Mouse (Mus musculus) CH12.LX (cell line): ENCODE data around the gene Nkapd1. TPM values are rescaled to one million over a fixed set of nuclear protein-coding genes. Genes with fewer than 3 reads are reported as not detected.

Source experiments
- DNase-seq: peaks from one replicate; pipeline ENCODE4 v3.0.0-alpha.2; 2013; ENCODE audit errors: extremely low read depth
- H3K27ac ChIP-seq: 2 replicates; pipeline ENCODE4 v1.5.1; 2012; ENCODE audit warnings: low read depth, mild to moderate bottlenecking, control low read depth, moderate library complexity; ENCODE audit not compliant: insufficient read depth
- H3K27me3 ChIP-seq: replicated peaks from 2 replicates; pipeline ENCODE3; 2012; ENCODE audit warnings: inconsistent platforms
- H3K36me3 ChIP-seq, 2 experiments: replicated peaks in 1 of 2; 2 replicates each; pipeline versions ENCODE3 to v1.6.1; 2012; ENCODE audit warnings: inconsistent platforms in 1 of 2, low read length in 1 of 2, mild to moderate bottlenecking in 1 of 2, mixed read lengths in 1 of 2, moderate library complexity in 1 of 2; ENCODE audit not compliant: control insufficient read depth in 1 of 2, insufficient read depth in 1 of 2
- H3K4me1 ChIP-seq, 2 experiments: 2 replicates each; pipeline ENCODE4 v1.6.1; 2012; ENCODE audit warnings: inconsistent platforms in 1 of 2, moderate library complexity in 1 of 2; ENCODE audit not compliant: insufficient read depth in 2 of 2, control insufficient read depth in 1 of 2
- H3K4me2 ChIP-seq: 2 replicates; pipeline ENCODE4 v1.6.1; 2012; ENCODE audit warnings: low read depth, mild to moderate bottlenecking, control low read depth; ENCODE audit not compliant: poor library complexity, insufficient read depth, severe bottlenecking
- H3K4me3 ChIP-seq, 3 experiments: fragments of 150-350 bp in 1 of 3; sonication (generic) in 1 of 3; replicated peaks in 1 of 3; 2 replicates each; pipeline versions ENCODE3 to v1.5.1; 2011 to 2012; ENCODE audit warnings: low read depth in 2 of 3, low read length in 2 of 3, mild to moderate bottlenecking in 2 of 3, moderate library complexity in 2 of 3, control low read depth in 1 of 3, improper control_type of control experiment in 1 of 3, inconsistent platforms in 1 of 3, mixed read lengths in 1 of 3; ENCODE audit not compliant: poor library complexity in 1 of 3
- H3K79me2 ChIP-seq: replicated peaks from 2 replicates; pipeline ENCODE4 v1.6.1; 2012; ENCODE audit warnings: mild to moderate bottlenecking, moderate library complexity; ENCODE audit not compliant: control insufficient read depth, poor library complexity, insufficient read depth, severe bottlenecking; ENCODE audit errors: extremely low read depth
- H3K9ac ChIP-seq: 2 replicates; pipeline ENCODE4 v1.6.1; 2012; ENCODE audit warnings: low read depth, mild to moderate bottlenecking, control low read depth, moderate library complexity; ENCODE audit not compliant: insufficient read depth
- H3K9me3 ChIP-seq: replicated peaks from 2 replicates; pipeline ENCODE3; 2012; ENCODE audit warnings: low read length, inconsistent platforms, mixed read lengths
- BHLHE40 ChIP-seq: IDR thresholded peaks from 2 replicates; pipeline ENCODE4 v1.6.1; 2011; ENCODE audit warnings: mild to moderate bottlenecking, low read depth, low read length, improper control_type of control experiment
- CHD1 ChIP-seq: IDR thresholded peaks from 2 replicates; pipeline ENCODE4 v1.6.1; 2012; ENCODE audit warnings: low read depth, low read length, improper control_type of control experiment, inconsistent platforms
- ELF1 ChIP-seq: IDR thresholded peaks from 2 replicates; pipeline ENCODE4 v1.6.1; 2014; ENCODE audit warnings: low read depth, mild to moderate bottlenecking, inconsistent platforms, low read length, improper control_type of control experiment
- ETS1 ChIP-seq: conservative IDR thresholded peaks from 2 replicates; pipeline ENCODE4 v1.6.1; 2012; ENCODE audit warnings: low read depth, mild to moderate bottlenecking, inconsistent platforms, low read length, improper control_type of control experiment, moderate library complexity
- HCFC1 ChIP-seq: IDR thresholded peaks from 2 replicates; pipeline ENCODE4 v1.6.1; 2012; ENCODE audit warnings: low read depth, mild to moderate bottlenecking, inconsistent platforms, low read length, improper control_type of control experiment
- JUND ChIP-seq: conservative IDR thresholded peaks from 2 replicates; pipeline ENCODE4 v1.6.1; 2011; ENCODE audit warnings: low read depth, low read length, improper control_type of control experiment
- KAT2A ChIP-seq: IDR thresholded peaks from 2 replicates; pipeline ENCODE4 v1.6.1; 2012; ENCODE audit warnings: low read length, improper control_type of control experiment, inconsistent platforms; ENCODE audit not compliant: insufficient replicate concordance
- NRF1 ChIP-seq: IDR thresholded peaks from 2 replicates; pipeline ENCODE4 v1.6.1; 2014; ENCODE audit warnings: low read depth, mild to moderate bottlenecking, inconsistent platforms, low read length, improper control_type of control experiment, moderate library complexity
- POLR2A ChIP-seq: IDR thresholded peaks from 2 replicates; pipeline ENCODE4 v1.6.1; 2011; ENCODE audit warnings: low read depth, mild to moderate bottlenecking, improper control_type of control experiment, low read length
- SIN3A ChIP-seq: IDR thresholded peaks from 2 replicates; pipeline ENCODE4 v1.6.1; 2012; ENCODE audit warnings: low read length, improper control_type of control experiment, inconsistent platforms
- TBP ChIP-seq: conservative IDR thresholded peaks from 2 replicates; pipeline ENCODE4 v1.6.1; 2011; ENCODE audit warnings: low read depth, low read length, improper control_type of control experiment
- USF1 ChIP-seq: IDR thresholded peaks from 2 replicates; pipeline ENCODE4 v1.6.1; 2014; ENCODE audit warnings: low read depth, mild to moderate bottlenecking, inconsistent platforms, low read length, improper control_type of control experiment
- USF2 ChIP-seq: conservative IDR thresholded peaks from 2 replicates; pipeline ENCODE4 v1.6.1; 2011; ENCODE audit warnings: low read depth, low read length, improper control_type of control experiment
- ZC3H11A ChIP-seq: IDR thresholded peaks from 2 replicates; pipeline ENCODE4 v1.6.1; 2012; ENCODE audit warnings: low read depth, mild to moderate bottlenecking, inconsistent platforms, low read length, improper control_type of control experiment
- ZKSCAN1 ChIP-seq: IDR thresholded peaks from 2 replicates; pipeline ENCODE4 v1.6.1; 2012; ENCODE audit warnings: low read depth, inconsistent platforms, low read length, improper control_type of control experiment, borderline replicate concordance
- dilution Hi-C: fragments of 300-500 bp; cut with MboI; formaldehyde crosslinking; loops from 2 replicates; pipeline ENCODE4 v1.14.3; 2020; ENCODE audit warnings: low sequenced_read_pairs; ENCODE audit not compliant: extremely low pct_unique_long_range_greater_than_20kb, extremely low pct_ligation_motif_present
- in situ Hi-C: fragments of 300-500 bp; cut with MboI; formaldehyde crosslinking; loops from 3 replicates; pipeline ENCODE4 v1.14.3; 2019; ENCODE audit warnings: low sequenced_read_pairs, low pct_ligation_motif_present, low pct_unique_long_range_greater_than_20kb, mixed read lengths
- polyA plus RNA-seq: library from polyadenylated mRNA; unstranded; fragments of >175 nt; gene quantifications from 2 replicates; pipeline ENCODE4 v1.2.1, GENCODE M21; 2012; ENCODE audit warnings: low read depth; ENCODE audit not compliant: insufficient read length
- total RNA-seq, 2 experiments: library from RNA; depleted of rRNA; stranded (reverse); fragments of 300-350 nt in 1 of 2; fragments of >200 nt in 1 of 2; gene quantifications; 2 replicates each; pipeline ENCODE4 v1.2.3; 2012 to 2014

The Nkapd1 gene
- total and polyA plus RNA-seq, 3 experiments, result 10.0 to 36.7 (median 13.5) TPM

DNA sequence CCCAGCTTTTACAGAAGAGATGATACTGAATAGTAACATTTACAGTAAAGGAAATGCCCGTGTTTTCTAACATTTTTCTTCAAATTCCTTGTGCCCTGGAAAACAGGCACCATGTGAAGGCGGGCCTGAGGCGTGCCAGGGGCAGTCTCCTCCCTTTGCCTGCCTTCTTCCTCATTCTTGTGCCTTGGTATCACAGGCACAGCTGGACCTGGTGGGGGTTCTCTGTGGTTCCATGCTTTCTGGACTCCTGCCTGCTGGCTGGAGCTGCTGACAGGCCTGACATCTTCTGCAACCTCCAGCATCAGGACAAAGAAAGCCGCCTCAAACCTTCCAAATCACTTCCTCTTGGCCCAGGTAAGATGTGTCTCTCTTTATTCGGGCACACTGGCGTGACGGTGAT lies 52.1 kb downstream of the Nkapd1 start:
- TF ChIP-seq BHLHE40, result no peak
- TF ChIP-seq HCFC1, result no peak
- no peak for TF ChIP-seq USF2
- no peak for TF ChIP-seq NRF1
- no peak for TF ChIP-seq JUND
- no peak for TF ChIP-seq POLR2A
- TF ChIP-seq KAT2A, result no peak
- no peak for TF ChIP-seq ETS1
- no peak for TF ChIP-seq USF1
- no peak for TF ChIP-seq ELF1
- TF ChIP-seq ZC3H11A, result no peak
- no peak for TF ChIP-seq TBP
- TF ChIP-seq CHD1, result no peak
- no peak for TF ChIP-seq ZKSCAN1
- TF ChIP-seq SIN3A, result no peak
- Histone ChIP-seq H3K4me1 (no peaks in the 10 kb centered on the region), H3K79me2 (no peaks in the 10 kb centered on the region), H3K9me3 (peaks cover 4% of the 10 kb centered on the region), H3K4me3 (no peak overlapping the region), H3K27ac (no peak overlapping the region), H3K36me3 (no peaks in the 10 kb centered on the region), H3K4me2 (no peak overlapping the region), H3K27me3 (peaks cover 2% of the 10 kb centered on the region), H3K9ac (no peak overlapping the region)
- no peak for DNase-seq
- in situ Hi-C loops, result no loop called here
- dilution Hi-C loops, result no loop called here

DNA sequence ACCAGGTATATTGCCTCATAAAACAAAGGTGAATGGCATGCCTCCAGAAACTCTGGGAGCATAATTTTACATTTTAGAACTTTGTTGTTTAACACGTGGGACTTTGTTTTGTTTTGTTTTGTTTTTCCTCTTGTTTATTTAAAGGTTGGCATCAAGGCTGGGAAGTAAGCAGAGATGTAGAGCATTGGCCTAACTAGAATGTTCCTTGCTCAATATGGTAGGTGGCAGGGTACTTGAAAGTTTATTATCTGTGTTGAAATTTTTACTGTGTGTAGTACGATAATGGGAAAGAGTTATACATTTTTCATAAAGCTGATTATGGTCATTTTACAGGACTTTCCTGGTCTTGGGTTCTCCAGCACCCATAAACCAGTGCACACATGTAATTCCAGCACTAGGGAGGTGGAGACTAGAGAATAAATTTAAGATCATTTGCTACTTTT lies 55.3 kb downstream of the Nkapd1 start:
- Histone ChIP-seq H3K9me3 (peaks cover 4% of the 10 kb centered on the region), H3K4me1 (no peaks in the 10 kb centered on the region), H3K27me3 (peaks cover 2% of the 10 kb centered on the region), H3K4me2 (no peak overlapping the region), H3K36me3 (no peaks in the 10 kb centered on the region), H3K27ac (no peak overlapping the region), H3K9ac (no peak overlapping the region), H3K4me3 (no peak overlapping the region), H3K79me2 (no peaks in the 10 kb centered on the region)
- DNase-seq, result no peak
- TF ChIP-seq CHD1, result no peak
- in situ Hi-C loops (no loop called here), dilution Hi-C loops (no loop called here)
